Mouse (Mus musculus) splenic B cell, adult 2 months (primary cell): ENCODE measurements around the gene Zfp990.
"Not testable (repeated sequence)": the region's sequence is repeated elsewhere in the genome, so short reads cannot be mapped to it uniquely, and the experiment has no call there.

Source experiments
- DNase-seq: peaks from one replicate; pipeline ENCODE4 v3.0.0-alpha.2; 2011; ENCODE audit warnings: low read depth, low spot score
- H3K27me3 ChIP-seq: 2 replicates; pipeline ENCODE4 v1.6.1; 2012; ENCODE audit warnings: mild to moderate bottlenecking, low read length, moderate library complexity, mixed read lengths; ENCODE audit not compliant: control insufficient read depth, poor library complexity, insufficient read depth, severe bottlenecking
- H3K36me3 ChIP-seq: 2 replicates; pipeline ENCODE4 v1.6.1; 2012; ENCODE audit warnings: mild to moderate bottlenecking, low read length, moderate library complexity, mixed read lengths; ENCODE audit not compliant: control insufficient read depth, poor library complexity, insufficient read depth, severe bottlenecking

Zfp990 gene

GRCm38 (mm10) chr4:145559505-145560099 lies 49.0 kb downstream of the Zfp990 start:
- Histone ChIP-seq H3K27me3 (no peaks in the 10 kb centered on the region), H3K36me3 (no peaks in the 10 kb centered on the region)
- DNase-seq, result no peak

- DNase-seq, result no peak
- no peaks in the 10 kb centered on the region for H3K27me3 ChIP-seq
- H3K36me3 ChIP-seq, result no peaks in the 10 kb centered on the region
These were observed 53.7 kb downstream of the Zfp990 start for GRCm38 (mm10) chr4:145564111-145564821.

GRCm38 (mm10) chr4:145570461-145570860 lies 59.9 kb downstream of the Zfp990 start:
- not testable (repeated sequence) for DNase-seq, H3K27me3 ChIP-seq

GRCm38 (mm10) chr4:145576623-145577022 lies 66.1 kb downstream of the Zfp990 start:
- not testable (repeated sequence) for DNase-seq, H3K27me3 ChIP-seq, H3K36me3 ChIP-seq

More at GRCm38 (mm10) chr4:145570461-145570860, 59.9 kb downstream of the Zfp990 start:
- H3K36me3 ChIP-seq, result not testable (repeated sequence)

GRCm38 (mm10) chr4:145580333-145580732 lies 69.8 kb downstream of the Zfp990 start:
- not testable (repeated sequence) for H3K27me3 ChIP-seq, H3K36me3 ChIP-seq, DNase-seq

GRCm38 (mm10) chr4:145585078-145585477 lies 74.5 kb downstream of the Zfp990 start, which contains the start of gene Gm13212:
TSS of gene Gm13212 (plus strand) at chr4:145585166.
- not testable (repeated sequence) for H3K36me3 ChIP-seq, H3K27me3 ChIP-seq
- DNase-seq, result peak; percentile 68

- not testable (repeated sequence) for H3K27me3 ChIP-seq, H3K36me3 ChIP-seq
- DNase-seq, result peak; percentile 29
These were observed 75.5 kb downstream of the Zfp990 start for GRCm38 (mm10) chr4:145586046-145586445.
